Mouse (Mus musculus) limb, embryonic 12.5 days (tissue): Measurements from ENCODE around the gene Glra1. TPM values are rescaled to one million over a fixed set of nuclear protein-coding genes. Genes with fewer than 3 reads are reported as not detected.

ENCODE experiments used
- ATAC-seq: fragments of 200-750 bp; cut with Nextera tagmentation; 2 replicates; pipeline ENCODE4 v1.8.0; 2017; ENCODE audit warnings: low read depth, moderate TSS enrichment; ENCODE audit not compliant: insufficient number of reproducible peaks, insufficient read depth, low FRiP score, low TSS enrichment
- H3K27ac ChIP-seq: fragments of 300-500 bp; sonication (generic); 2 replicates; pipeline ENCODE4 v1.5.1; 2016; ENCODE audit warnings: mild to moderate bottlenecking, moderate library complexity
- H3K27me3 ChIP-seq: fragments of 300-500 bp; sonication (generic); 2 replicates; pipeline ENCODE4 v1.6.1; 2016; ENCODE audit warnings: mild to moderate bottlenecking, moderate library complexity
- H3K36me3 ChIP-seq: fragments of 300-500 bp; sonication (generic); 2 replicates; pipeline ENCODE4 v1.6.1; 2016; ENCODE audit warnings: mild to moderate bottlenecking, moderate library complexity
- H3K4me1 ChIP-seq: fragments of 300-500 bp; sonication (generic); replicated peaks from 2 replicates; pipeline ENCODE4 v1.6.1; 2016
- H3K4me2 ChIP-seq: fragments of 300-500 bp; sonication (generic); 2 replicates; pipeline ENCODE4 v1.6.1; 2016; ENCODE audit warnings: mild to moderate bottlenecking, moderate library complexity
- H3K4me3 ChIP-seq: fragments of 300-500 bp; sonication (generic); replicated peaks from 2 replicates; pipeline ENCODE4 v1.5.1; 2016; ENCODE audit warnings: mild to moderate bottlenecking
- H3K9ac ChIP-seq: fragments of 300-500 bp; sonication (generic); replicated peaks from 2 replicates; pipeline ENCODE4 v1.6.1; 2016; ENCODE audit warnings: mild to moderate bottlenecking, moderate library complexity
- H3K9me3 ChIP-seq: fragments of 300-500 bp; sonication (generic); 2 replicates; pipeline ENCODE4 v1.6.1; 2016; ENCODE audit warnings: mild to moderate bottlenecking, moderate library complexity
- WGBS: fragments of 180-500 bp; shearing (Covaris S2); methylation state at CpG from one replicate; pipeline ENCODE4 v1.1.7; 2016; 5-methylcytosine and 5-hydroxymethylcytosine counted together
- polyA plus RNA-seq: library from polyadenylated mRNA; unstranded; fragments of >200 nt; fragmentation: Nextera tagmentation; extraction: Ambion mirVana; gene quantifications from 2 replicates; pipeline ENCODE4 v1.2.1, GENCODE M21; 2016

Glra1 gene
- polyA plus RNA-seq, 1 experiment from 2014 or later, result not detected

DNA sequence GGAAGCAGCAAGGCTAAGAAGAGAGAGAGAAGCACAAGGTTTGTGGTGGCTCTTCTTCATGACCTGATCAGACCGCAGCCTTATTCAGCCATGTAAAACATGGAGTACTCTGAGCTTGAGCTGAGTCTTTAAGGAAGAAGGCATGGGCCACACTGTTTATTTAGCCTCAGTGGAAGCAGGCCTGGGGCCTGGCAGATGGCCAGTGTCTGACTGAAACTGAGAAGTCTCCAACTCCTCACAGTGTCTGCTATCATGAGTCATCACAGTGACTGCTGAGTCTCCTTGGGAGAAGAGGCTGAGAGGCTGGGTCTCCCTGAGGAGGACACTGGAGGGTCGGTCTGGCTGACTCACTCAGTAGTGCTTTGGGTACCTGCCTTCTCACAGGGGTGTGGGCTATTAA, 33.6 kb downstream of the Glra1 start:
- Histone ChIP-seq H3K4me3 (no peak overlapping the region), H3K27ac (no peak overlapping the region), H3K36me3 (no peaks in the 10 kb centered on the region), H3K4me2 (no peak overlapping the region), H3K9me3 (no peaks in the 10 kb centered on the region), H3K9ac (no peak overlapping the region), H3K4me1 (no peaks in the 10 kb centered on the region), H3K27me3 (no peaks in the 10 kb centered on the region)
- ATAC-seq, result no peak
- WGBS, result 92% methylated on average over 2 of the region's 2 CpGs

DNA sequence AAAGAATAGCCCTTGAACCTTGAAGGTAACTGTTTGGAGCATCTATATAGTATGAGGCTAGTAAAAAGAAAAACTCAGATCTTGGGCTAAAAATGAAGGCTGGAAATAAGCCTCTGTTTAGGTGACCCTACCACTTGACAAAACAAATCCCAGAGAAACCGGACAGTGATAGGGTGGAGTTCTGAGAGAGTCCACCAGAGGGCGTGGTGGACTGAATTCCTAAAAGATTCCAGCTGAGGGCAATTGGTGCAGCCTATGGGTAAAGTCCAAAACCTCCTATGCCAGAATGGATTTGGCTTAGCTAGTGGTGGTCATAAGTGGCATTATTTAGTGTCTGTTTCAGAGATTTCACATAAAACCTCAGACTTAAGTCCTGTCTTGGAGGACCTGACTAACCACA, 36.9 kb downstream of the Glra1 start:
- no peak overlapping the region for H3K9ac ChIP-seq
- H3K4me3 ChIP-seq, result no peak overlapping the region
- no peak overlapping the region for H3K27ac ChIP-seq
- H3K4me2 ChIP-seq, result no peak overlapping the region
- no peaks in the 10 kb centered on the region for H3K36me3 ChIP-seq
- no peak for ATAC-seq
- H3K27me3 ChIP-seq, result no peaks in the 10 kb centered on the region
- no peaks in the 10 kb centered on the region for H3K9me3 ChIP-seq
- H3K4me1 ChIP-seq, result no peaks in the 10 kb centered on the region
- 28% methylated on average over 2 of the region's 2 CpGs for WGBS

DNA sequence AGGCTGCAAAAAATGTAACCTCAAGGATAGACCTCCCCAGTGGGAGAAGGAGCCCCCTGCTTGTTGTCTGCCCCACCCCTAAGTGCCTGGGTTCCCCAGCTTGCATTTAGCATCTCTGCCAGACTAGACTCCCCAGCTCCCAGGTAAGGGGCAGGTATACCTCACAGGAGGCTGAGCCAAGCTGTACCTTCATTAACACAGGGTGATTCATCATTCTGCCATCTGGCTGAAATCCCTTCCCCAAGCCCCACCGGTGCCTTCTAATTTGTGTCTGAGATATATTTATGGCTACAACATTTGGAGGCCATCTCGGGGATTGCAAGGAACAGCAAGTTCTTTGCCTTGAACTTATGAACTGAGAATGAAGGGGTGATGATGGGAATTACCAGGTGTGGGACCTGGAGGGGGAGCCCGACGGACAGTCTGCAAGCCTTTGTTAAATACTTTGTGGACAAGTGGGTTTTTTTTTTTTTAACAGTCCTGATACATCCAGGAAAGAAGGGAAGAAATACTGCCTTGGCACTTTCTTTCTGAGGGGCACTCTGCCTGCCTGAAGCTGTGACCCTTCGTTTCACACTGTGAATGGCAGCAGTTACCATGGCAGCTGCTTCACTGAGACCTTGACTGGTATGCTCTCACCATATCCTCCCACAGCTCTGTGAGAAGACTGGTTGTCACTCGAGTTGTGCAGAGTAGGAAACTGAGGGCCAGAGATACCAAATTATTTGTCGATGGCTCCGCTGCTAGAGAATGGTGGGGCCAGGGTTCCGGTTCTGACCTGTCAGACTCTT, 41.5 kb downstream of the Glra1 start:
- no peak overlapping the region for H3K9ac ChIP-seq
- no peaks in the 10 kb centered on the region for H3K4me1 ChIP-seq
- H3K9me3 ChIP-seq, result no peaks in the 10 kb centered on the region
- no peaks in the 10 kb centered on the region for H3K36me3 ChIP-seq
- no peak overlapping the region for H3K27ac ChIP-seq
- no peak overlapping the region for H3K4me2 ChIP-seq
- no peak for ATAC-seq
- H3K27me3 ChIP-seq, result no peaks in the 10 kb centered on the region
- H3K4me3 ChIP-seq, result no peak overlapping the region
- 45% methylated on average over 9 of the region's 9 CpGs for WGBS

DNA sequence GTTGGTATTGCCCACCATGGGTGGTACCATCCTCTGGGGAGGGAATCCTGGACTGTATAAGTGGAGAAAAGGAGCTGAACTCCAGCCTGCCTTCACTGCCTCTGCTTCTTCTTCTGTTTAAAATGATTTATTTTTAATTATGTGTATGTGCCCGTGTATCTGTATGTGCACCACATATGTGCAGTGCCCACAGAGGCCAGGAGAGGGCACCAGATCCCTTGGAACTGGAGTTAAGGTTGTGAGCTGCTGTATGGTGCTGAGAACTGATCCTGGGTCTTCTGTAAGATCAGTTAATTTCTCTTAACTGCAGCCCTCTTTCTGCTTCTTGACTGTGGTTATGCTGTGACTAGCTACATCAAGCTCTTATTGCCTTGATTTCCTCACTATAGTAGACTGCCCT, 62.3 kb downstream of the Glra1 start:
- Histone ChIP-seq H3K27ac (no peak overlapping the region), H3K27me3 (no peaks in the 10 kb centered on the region), H3K4me3 (no peak overlapping the region), H3K4me1 (no peaks in the 10 kb centered on the region), H3K9ac (no peak overlapping the region), H3K36me3 (no peaks in the 10 kb centered on the region), H3K4me2 (no peak overlapping the region), H3K9me3 (peaks cover 6% of the 10 kb centered on the region; the same call in 1 of the 2 replicates)
- WGBS, result 84% methylated on average over 1 of the region's 1 CpGs
- no peak for ATAC-seq

DNA sequence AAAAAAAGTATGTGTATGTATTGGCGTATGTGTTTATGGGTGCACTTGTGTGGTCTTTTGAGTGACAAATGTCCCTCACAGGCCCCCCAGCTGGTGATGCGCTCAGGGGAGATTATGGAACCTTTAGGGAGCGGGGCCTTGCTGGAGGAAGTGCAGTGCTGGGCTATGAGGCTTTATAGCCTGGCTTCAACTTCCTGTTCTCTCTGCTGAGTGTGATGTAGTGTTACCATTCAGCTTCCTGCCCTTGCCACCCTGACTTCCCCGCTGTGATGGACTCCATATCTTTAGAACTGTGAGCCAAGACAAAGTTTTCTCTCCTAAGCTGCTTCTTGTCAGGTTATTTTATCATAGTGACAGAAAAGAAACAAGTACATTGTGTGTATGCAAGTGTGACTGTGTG, 65.3 kb downstream of the Glra1 start:
- H3K27ac ChIP-seq, result no peak overlapping the region
- WGBS, result 59% methylated on average over 4 of the region's 4 CpGs
- no peak overlapping the region for H3K9ac ChIP-seq
- no peak overlapping the region for H3K4me3 ChIP-seq
- H3K4me1 ChIP-seq, result no peaks in the 10 kb centered on the region; the same call in 1 of the 2 replicates
- no peak overlapping the region for H3K4me2 ChIP-seq
- H3K9me3 ChIP-seq, result peaks cover 6% of the 10 kb centered on the region; the same call in 1 of the 2 replicates
- H3K27me3 ChIP-seq, result no peaks in the 10 kb centered on the region
- no peaks in the 10 kb centered on the region for H3K36me3 ChIP-seq
- no peak for ATAC-seq

DNA sequence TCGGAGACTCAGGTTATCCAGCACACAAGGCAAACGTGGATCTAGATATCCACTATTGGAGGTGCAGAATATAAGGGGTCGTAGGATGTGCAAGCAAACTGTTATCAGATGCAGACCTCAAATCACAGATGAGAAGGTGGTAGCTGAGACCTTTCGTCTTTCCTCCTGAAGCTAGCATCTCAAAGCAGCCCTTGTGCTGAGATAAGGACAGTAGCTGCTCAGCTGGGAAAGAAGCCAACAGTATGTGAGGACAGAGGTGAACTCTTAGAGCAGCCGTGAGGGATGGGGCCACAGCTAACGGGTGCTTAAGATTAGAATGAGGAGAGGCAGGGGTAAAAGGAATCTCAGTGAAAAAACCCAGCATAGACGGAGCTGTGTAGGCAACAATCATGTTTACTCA, 65.9 kb downstream of the Glra1 start:
- WGBS, result 76% methylated on average over 7 of the region's 7 CpGs
- no peak for ATAC-seq
- Histone ChIP-seq H3K4me2 (no peak overlapping the region), H3K4me1 (no peaks in the 10 kb centered on the region; the same call in 1 of the 2 replicates), H3K9me3 (peaks cover 6% of the 10 kb centered on the region; the same call in 1 of the 2 replicates), H3K27ac (no peak overlapping the region), H3K27me3 (no peaks in the 10 kb centered on the region), H3K9ac (no peak overlapping the region), H3K36me3 (no peaks in the 10 kb centered on the region), H3K4me3 (no peak overlapping the region)

DNA sequence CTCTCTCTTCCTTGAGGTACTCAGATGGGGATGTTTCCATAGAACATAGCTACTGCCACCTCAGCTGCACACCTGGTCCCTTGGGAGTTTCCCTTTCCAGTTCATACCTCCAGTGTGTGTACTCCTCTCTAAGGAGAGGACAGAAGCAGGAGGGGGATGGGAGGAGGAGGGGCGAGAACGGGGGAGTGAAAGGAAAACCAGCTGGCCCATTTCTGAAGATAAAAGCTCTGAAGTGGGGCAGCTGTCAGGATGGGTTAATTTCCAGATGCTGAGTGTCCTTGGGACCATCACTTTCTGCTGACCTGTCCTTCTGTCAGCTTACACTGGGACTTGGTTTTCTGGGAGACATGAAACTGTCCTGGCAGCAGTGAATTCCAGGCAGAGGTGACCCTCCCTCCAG, 73.2 kb downstream of the Glra1 start:
- 29% methylated on average over 2 of the region's 2 CpGs for WGBS
- no peak for ATAC-seq
- no peaks in the 10 kb centered on the region for H3K27me3 ChIP-seq

DNA sequence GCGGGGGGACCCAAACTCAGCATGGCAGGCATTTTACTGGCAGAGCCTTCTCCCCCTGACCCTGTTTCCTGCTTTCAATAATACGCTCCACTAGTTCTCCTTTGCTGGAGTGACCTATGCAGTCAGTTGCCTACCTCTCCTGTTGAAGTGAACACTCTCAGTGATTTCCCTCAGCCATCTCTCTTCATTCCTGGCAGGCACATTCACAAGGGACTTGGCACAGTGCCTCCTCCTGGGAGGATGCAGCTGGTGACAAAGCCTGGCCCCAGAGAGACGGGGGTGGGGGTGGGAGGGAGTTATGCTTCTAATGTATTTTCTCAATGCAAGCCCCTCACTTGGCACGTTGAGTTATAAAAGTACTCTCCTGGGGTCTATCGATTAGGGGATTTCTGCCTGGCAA, 74.6 kb downstream of the Glra1 start:
- Histone ChIP-seq H3K4me2 (no peak overlapping the region), H3K9ac (no peak overlapping the region), H3K4me1 (no peaks in the 10 kb centered on the region; the same call in 1 of the 2 replicates), H3K36me3 (no peaks in the 10 kb centered on the region), H3K9me3 (no peaks in the 10 kb centered on the region), H3K4me3 (no peak overlapping the region), H3K27ac (no peak overlapping the region), H3K27me3 (no peaks in the 10 kb centered on the region)
- 81% methylated on average over 5 of the region's 5 CpGs for WGBS
- ATAC-seq, result no peak

More for the DNA sequence above, 73.2 kb downstream of the Glra1 start:
- Histone ChIP-seq H3K36me3 (no peaks in the 10 kb centered on the region), H3K9ac (no peak overlapping the region), H3K9me3 (no peaks in the 10 kb centered on the region), H3K27ac (no peak overlapping the region), H3K4me2 (no peak overlapping the region), H3K4me1 (no peaks in the 10 kb centered on the region; the same call in 1 of the 2 replicates), H3K4me3 (no peak overlapping the region)

DNA sequence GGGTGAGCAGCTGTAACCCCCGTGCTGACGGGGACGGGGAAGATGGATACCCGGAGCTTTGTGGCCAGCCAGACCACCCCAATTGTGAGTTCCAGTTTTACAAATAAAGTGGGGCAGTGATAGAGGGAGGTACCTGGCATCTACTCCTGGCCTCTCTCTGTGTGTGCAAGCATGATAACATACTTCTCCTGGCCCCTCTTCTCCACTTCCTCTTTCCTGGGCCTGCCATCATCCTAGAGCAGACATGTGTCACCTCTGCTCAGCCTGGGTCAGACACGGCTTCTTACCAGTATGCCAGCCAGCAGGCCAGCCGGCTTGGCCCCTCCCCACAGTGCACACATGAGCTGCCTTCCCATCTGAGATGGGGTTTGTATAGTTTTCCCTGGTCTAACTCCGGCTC, 77.3 kb downstream of the Glra1 start:
- no peak overlapping the region for H3K4me2 ChIP-seq
- H3K4me1 ChIP-seq, result no peaks in the 10 kb centered on the region
- ATAC-seq, result no peak
- H3K9me3 ChIP-seq, result no peaks in the 10 kb centered on the region
- no peaks in the 10 kb centered on the region for H3K36me3 ChIP-seq
- 85% methylated on average over 7 of the region's 7 CpGs for WGBS
- H3K27ac ChIP-seq, result no peak overlapping the region
- H3K27me3 ChIP-seq, result no peaks in the 10 kb centered on the region
- H3K4me3 ChIP-seq, result no peak overlapping the region
- H3K9ac ChIP-seq, result no peak overlapping the region

DNA sequence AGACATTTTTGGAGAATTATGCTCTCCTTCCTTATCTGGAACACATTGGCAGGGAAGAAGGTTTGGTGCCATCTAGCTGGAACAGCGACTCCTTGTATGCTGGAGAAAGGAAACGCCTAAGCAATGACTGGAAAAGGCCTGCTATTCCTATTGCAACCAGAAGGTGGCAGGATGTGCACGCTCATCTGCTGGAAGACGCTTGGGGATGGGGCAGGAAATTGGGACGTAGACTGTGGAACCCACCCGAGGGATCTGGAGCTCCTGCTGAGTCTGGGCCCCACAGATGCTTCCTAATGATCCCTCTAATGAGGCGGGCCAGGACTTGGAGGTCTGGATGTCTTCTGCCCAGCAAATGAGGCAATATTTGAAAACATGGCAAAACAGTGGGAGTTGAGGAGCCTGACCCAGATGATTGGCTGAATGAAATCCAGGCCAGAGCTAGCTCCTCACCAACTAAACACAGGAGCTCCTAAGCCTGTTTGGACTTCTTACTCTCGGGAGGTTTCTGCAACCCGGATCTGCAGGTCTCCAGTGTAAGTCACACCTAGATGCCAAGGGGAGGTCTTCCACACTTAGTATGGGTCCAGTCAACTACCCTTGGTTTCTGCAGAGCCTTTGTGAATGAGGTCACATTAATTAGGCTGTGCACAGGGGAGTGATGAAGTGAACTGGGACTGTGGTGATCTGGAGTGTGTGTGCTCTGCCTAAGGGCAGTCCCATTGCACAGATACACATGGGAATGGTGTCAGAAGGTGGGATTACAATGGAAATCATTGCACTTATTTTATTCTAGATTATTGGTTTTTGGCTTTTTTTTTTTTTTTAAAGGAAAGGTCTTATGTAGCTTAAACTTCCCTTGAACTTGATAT, 89.0 kb downstream of the Glra1 start:
- Histone ChIP-seq H3K4me1 (0 out of 2 replicates have a peak, but pooled peaks cover 2% of the 10 kb centered on the region), H3K4me3 (no peak overlapping the region), H3K36me3 (no peaks in the 10 kb centered on the region), H3K9me3 (no peaks in the 10 kb centered on the region), H3K9ac (no peak overlapping the region), H3K27me3 (no peaks in the 10 kb centered on the region), H3K27ac (no peak overlapping the region), H3K4me2 (peak overlapping the region; percentile 23; the same call in 1 of the 2 replicates)
- 0 out of 2 replicates have a peak, but pooled peaks have one; percentile 33 for ATAC-seq
- WGBS, result 4% methylated on average over 9 of the region's 9 CpGs

DNA sequence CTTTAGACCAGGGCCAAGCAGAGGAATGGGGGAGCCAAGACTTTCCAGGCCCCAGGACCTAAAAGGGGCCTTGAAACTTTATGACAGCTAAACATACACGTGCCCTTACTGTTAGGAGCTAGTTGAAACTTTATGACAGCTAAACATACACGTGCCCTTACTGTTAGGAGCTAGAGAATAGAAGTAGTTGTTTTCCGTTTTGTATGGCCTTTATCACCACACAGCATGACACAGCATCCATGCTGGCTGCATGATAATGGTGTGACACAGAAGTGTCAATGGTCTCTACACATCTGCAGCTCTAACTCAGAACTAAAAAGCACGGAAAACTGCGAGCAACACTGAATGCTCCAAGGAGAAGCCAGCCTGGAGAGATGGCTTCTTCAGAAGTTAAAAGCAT, 90.3 kb downstream of the Glra1 start:
- Histone ChIP-seq H3K36me3 (no peaks in the 10 kb centered on the region), H3K27me3 (no peaks in the 10 kb centered on the region), H3K4me3 (no peak overlapping the region), H3K27ac (no peak overlapping the region), H3K4me2 (no peak overlapping the region), H3K9ac (no peak overlapping the region), H3K4me1 (0 out of 2 replicates have a peak, but pooled peaks cover 2% of the 10 kb centered on the region), H3K9me3 (no peaks in the 10 kb centered on the region)
- ATAC-seq, result no peak
- 70% methylated on average over 5 of the region's 5 CpGs for WGBS
